Mouse (Mus musculus): ENCODE measurements around the gene Slc7a5. TPM values are rescaled to one million over a fixed set of nuclear protein-coding genes. Genes with fewer than 3 reads are reported as not detected.
A peak's percentile ranks its signal among the peaks of the same experiment; 100 is the strongest.

Gene Slc7a5
- polyA plus RNA-seq, 1 experiment = 63.7 TPM

GRCm38 (mm10) chr8:121853586-121853985, 53.9 kb downstream of the Slc7a5 start:
- DNase-seq (ENCODE audit: extremely low spot score in 1 of 2, low spot score in 1 of 2) = no peak

DNA sequence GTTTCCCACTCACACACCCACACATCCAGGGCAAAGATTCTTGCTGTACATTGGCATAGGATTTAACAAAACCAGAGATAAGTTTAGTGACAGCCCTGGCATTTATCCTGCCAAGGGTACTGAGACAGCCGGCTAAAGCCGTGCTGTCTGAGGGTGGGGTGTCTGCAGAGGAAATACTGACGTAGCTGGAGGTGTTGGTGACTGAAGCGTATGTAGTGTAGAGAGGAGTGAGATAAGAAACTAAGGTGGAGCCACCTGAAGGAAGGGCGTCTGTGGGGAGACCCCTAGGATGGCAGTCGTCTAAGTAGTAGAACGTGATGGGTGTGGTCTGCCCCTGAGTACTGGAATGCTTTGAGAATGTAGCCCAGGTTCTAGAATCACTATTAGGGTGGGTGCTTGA, 55.0 kb downstream of the Slc7a5 start:
- DNase-seq (ENCODE audit: extremely low spot score in 1 of 2, low spot score in 1 of 2) = peak in 1 of 2 experiments; percentile 34

DNA sequence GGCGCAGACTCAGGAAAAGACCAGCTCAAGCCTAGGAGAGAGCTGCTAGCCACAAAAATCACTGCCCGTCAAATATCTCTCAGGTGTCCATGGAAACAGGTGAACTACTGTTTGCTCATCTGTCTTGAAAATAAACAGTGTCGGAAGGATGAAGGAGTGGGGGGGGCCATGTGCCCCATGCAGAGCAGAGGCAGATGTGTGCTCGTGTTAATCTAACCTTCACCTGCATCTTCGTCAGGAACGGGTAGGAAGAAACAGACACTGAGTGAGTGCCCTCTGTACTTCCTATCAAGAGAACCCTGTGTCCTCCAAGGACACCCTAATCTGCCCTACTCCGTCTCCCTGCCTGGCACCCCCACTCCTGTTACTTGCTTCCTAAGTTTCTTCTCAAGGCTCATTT, 55.8 kb downstream of the Slc7a5 start:
- DNase-seq (ENCODE audit: extremely low spot score in 1 of 2, low spot score in 1 of 2) = no peak

DNA sequence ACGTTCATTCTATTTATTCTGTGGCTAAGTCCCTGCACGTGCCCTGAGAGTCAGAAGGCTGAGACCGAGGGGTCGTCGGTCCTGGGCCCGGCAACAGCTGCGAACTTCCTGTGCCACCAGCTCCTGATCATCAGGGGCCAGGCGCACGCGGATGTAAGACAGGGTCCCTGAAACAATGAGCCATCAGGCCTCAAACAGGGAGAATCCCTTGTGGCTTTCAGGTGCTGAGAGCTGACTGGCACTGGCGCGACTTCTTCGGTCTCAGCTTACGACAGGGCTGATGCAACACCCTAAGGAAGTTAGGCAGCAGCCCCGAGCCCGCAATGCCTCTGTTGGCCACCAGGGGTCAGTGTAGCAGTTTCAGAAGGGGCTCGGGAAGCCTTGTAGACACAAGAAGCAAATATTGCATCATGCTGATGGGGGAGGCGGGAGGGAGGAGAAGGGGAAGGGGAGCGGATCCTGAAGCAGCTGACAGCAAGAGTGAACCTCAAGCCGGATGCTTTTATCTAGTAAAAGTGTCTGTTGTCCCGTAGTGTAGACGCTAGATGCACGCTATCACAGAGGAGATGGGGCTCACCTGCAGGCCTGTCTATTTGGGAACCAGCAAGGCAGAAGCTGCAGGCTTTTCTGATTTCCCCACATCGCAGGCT, 56.5 kb downstream of the Slc7a5 start:
- peak; percentile 89 to 100 for DNase-seq (ENCODE audit: extremely low spot score in 1 of 2, low spot score in 1 of 2)

GRCm38 (mm10) chr8:121850436-121850820, 57.1 kb downstream of the Slc7a5 start:
- no peak for DNase-seq (ENCODE audit: extremely low spot score in 1 of 2, low spot score in 1 of 2)

GRCm38 (mm10) chr8:121850018-121850417, 57.5 kb downstream of the Slc7a5 start:
- peak; percentile 51 to 87 for DNase-seq (ENCODE audit: extremely low spot score in 1 of 2, low spot score in 1 of 2)

GRCm38 (mm10) chr8:121849303-121849702, 58.2 kb downstream of the Slc7a5 start:
- DNase-seq (ENCODE audit: extremely low spot score in 1 of 2, low spot score in 1 of 2) = no peak

DNA sequence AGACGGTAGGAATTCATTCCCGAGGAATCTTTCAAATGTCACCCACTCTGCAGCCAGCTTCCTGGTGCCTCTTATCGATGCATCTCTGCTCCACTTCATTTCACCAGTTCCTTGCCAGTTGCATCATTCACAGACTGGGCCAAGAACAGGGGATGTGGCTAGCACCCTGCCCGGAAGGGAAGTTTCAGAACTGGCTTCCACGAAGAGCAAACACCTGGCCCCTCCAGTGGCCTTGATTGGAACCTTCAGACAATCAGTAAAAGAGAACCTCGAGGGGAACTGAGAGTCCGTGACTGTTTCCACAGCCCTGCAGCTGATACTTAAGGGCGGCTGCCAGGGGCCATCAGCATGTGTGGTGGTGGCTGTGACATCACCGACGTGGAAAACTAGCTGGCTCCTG, 59.0 kb downstream of the Slc7a5 start:
- DNase-seq (ENCODE audit: extremely low spot score in 1 of 2, low spot score in 1 of 2) = no peak

GRCm38 (mm10) chr8:121847987-121848386, 59.5 kb downstream of the Slc7a5 start:
- no peak for DNase-seq (ENCODE audit: extremely low spot score in 1 of 2, low spot score in 1 of 2)

DNA sequence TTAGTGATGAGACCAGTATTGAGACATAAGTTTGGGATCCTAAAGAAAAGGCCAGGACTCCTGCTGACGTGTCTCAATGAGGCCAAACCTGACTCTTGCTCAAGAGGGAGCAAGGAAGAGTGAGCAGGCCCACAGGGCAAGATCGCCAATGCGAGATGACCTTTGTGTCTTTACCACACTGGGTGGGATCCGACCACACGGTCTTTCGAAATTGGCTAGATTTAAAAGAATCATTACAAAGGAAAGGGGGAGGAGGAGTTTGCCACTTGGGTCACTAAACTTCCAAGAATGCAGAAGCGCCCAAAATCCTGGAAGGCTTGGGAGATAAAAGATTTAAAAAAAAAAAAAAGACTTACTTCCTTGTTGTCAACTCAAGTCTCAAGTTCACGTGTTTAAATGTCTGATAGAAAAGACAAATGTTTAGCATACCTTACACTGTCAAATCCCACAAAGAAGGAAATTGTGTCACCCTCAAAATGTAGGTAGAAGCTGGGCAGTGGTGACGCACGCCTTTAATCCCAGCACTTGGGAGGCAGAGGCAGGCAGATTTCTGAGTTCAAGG, 60.2 kb downstream of the Slc7a5 start:
- no peak for DNase-seq (ENCODE audit: extremely low spot score in 1 of 2, low spot score in 1 of 2)

DNA sequence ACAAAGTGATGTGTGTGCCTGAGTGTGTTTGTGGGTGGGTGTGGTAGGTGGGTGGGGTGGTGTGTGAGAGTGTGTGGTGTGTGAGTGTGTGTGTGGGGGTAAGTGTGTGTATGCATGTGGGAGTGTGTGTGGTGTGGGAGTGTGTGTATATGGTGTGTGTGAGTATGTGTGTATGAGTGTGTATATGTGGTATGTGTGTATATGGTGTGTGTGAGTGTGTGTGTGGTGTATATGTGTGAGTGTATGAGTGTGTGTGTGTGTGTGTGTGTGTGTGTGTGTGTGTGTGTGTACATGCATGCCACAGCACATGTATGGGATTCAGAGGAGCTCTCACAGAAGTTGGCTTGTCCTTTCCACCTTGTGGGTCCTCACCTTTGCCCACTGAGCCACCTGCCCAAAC, 60.7 kb downstream of the Slc7a5 start:
- DNase-seq (ENCODE audit: extremely low spot score in 1 of 2, low spot score in 1 of 2) = no peak

DNA sequence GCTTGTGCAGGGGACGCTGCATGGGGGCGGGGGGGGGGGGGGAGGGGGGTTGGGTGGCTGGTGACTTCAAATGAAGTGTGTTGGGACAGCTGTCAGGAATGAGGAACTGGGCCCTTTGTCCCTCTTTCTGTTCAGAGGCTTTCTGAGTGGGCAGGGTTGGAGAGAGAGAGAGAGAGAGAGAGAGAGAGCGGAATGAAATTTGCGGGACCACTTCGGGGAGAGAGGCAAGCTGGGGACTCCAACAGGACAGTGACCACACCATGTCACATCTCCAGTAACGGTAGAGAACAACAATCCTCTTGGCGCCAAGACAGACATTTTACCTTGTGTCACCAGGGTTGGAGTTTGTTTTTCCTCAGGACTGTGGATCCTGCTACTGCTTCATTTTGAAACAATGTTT, 62.7 kb downstream of the Slc7a5 start:
- no peak for DNase-seq (ENCODE audit: extremely low spot score in 1 of 2, low spot score in 1 of 2)

- no peak for DNase-seq (ENCODE audit: extremely low spot score in 1 of 2, low spot score in 1 of 2)
These were observed 64.2 kb downstream of the Slc7a5 start for GRCm38 (mm10) chr8:121843184-121843733.

- no peak for DNase-seq (ENCODE audit: extremely low spot score in 1 of 2, low spot score in 1 of 2)
These were observed 65.2 kb downstream of the Slc7a5 start for GRCm38 (mm10) chr8:121842064-121842955.

- DNase-seq (ENCODE audit: extremely low spot score in 1 of 2, low spot score in 1 of 2) = peak; percentile 50 to 90
These were observed 66.3 kb downstream of the Slc7a5 start for GRCm38 (mm10) chr8:121841242-121841641.

DNA sequence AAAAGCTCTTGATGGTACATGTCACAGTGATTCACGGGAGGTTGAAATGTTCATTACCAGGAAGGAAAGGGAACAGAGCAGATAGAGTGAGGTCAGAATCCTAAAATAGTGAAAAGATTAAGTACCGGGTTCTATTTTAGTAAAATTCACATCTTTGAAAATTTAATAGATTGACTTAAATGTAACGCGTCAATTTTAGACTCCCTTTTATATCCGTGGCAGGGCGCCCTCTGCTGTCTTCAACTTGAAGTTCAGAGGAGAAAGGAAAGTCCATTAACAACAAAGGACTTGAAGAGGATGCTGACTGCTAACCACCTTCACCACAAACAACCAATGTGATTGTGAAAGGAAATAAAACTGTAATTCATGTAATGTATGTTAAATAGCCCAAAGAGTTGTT, 75.0 kb downstream of the Slc7a5 start:
- peak; percentile 57 to 92 for DNase-seq (ENCODE audit: extremely low spot score in 1 of 2, low spot score in 1 of 2)

DNA sequence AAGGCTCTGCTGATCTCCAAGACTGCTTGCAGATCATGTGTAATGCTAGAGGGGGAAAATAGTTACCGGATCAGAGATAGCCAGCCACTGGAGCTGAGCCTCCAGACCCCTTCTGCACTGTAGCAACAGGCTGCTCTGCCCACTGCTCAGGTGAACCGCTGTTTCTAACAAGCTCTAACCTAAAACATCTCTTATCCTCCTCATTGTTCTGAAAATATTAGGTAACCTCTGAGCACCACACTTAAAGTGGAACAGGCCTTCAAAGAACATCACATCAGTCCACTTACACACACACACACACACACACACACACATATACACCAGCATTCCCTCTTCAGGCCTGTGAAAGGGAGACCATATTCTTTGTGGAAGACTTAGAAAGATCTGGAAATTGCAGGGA, 75.4 kb downstream of the Slc7a5 start:
- peak in 1 of 2 experiments; percentile 0 for DNase-seq (ENCODE audit: extremely low spot score in 1 of 2, low spot score in 1 of 2)
